Mouse (Mus musculus) gastrocnemius, adult 8-10 months (tissue): ENCODE results near the gene Jkamp. TPM values are rescaled to one million over a fixed set of nuclear protein-coding genes. Genes with fewer than 3 reads are reported as not detected.
"Not testable (repeated sequence)": the region's sequence is repeated elsewhere in the genome, so short reads cannot be mapped to it uniquely, and the experiment has no call there.

ENCODE experiments used
- DNase-seq, 2 experiments: peaks; one replicate each; pipeline ENCODE4 v3.0.0; 2022; ENCODE audit warnings: low spot score in 2 of 2
- total RNA-seq, 4 experiments: library from RNA; stranded (reverse); gene quantifications; 2 replicates each; pipeline ENCODE4 v1.2.4; 2022

Jkamp gene
- 10 to 100 TPM in 2 of 4 experiments, 1 to 10 TPM in 2; 8.5 to 12.7 (median 10.2) TPM for total RNA-seq

DNA sequence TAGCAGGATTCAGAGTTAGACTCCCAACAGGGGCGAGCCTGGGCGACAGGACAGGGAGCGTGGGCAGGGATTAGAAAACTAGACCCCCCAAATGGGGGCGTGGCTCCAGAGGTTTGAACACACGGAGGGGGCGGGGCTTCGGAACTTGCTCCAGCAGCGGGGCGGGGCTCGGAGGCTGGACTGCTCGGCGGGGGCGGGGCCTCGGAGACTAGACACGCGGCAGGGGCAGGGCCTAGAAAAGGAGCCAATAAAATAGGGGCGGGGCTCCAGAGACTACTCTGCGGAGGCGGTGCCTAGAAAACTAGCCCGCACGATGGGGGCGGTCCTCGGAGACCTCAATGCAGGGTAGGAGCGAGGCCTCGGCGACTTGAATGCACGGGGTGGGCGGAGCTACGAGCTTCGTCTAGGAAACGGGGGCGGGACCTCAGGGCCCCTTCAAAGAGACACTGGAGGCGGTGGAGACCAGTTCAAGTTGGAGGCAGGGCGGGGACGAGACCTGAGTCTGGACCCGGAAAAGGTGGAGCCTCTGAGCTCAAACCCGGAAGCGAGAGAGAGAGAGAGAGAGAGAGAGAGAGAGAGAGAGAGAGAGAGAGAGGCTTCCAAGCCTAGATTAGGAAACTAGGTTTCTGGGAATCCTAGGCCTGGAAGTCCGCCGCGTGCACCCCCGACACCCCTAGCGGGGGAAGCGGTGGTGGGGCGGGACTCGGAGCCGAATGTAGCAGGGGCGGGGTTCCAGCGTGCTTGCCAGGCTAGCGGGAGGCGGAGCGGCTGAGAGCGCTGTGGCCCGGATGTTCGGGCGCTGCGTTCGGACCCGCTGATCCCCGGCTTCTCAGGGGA, at the start of gene Jkamp, which contains the start of gene L3hypdh:
Jkamp (plus strand) TSS at position 261 of the 837 bp plus-strand sequence.
L3hypdh (minus strand) TSS at position 111 of the 837 bp plus-strand sequence.
- peak; percentile 100 for DNase-seq

DNA sequence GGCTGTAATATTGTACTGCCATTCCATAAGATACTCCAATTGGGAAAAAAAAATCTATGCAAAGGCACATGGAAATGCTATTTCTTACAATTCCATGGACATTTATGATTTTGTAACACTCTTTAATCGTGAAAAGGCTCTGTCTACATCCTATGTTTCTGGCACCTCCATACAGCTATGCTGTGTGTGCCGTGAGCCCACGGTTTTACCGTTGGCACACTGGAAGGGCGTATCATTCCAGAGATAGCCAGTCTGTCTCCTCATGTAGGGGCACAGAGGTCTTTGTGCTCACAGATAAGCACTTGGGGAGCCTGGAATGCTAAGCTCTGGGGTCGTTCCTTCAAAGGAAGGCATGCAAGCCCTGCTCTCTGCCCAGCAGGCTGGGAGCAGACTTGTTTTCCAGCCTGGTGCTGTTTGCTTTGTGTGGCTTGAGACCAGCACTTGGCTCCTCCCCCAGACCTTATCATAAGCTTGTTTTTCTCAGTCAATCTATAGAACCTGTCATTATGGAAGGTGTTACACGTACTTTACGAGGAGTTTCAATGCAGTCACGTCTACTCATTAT, 49.2 kb upstream of the Jkamp start:
- DNase-seq = no peak

DNA sequence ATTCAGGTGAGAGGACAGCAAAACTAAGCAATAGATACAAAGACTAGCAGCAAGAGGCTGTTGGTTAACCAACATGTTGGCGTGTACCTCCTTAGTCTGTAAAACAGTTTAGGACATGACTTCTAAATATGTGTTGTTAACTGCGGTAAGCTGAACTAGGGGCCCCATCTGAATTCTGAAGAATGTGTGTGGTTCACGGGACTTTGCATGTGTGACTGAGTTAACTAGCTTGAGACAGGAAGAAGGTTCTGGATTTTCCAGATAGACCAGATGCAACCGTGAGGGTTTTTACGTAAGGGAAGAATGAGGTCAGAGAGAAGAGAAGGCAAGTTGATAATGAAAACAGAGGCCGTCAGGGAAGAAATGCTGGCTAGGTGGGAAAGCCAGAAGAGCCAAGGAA, 48.3 kb upstream of the Jkamp start:
- DNase-seq = no peak

- DNase-seq = no peak
Observed at GRCm38 (mm10) chr12:72038866-72039265, 46.5 kb upstream of the Jkamp start.

DNA sequence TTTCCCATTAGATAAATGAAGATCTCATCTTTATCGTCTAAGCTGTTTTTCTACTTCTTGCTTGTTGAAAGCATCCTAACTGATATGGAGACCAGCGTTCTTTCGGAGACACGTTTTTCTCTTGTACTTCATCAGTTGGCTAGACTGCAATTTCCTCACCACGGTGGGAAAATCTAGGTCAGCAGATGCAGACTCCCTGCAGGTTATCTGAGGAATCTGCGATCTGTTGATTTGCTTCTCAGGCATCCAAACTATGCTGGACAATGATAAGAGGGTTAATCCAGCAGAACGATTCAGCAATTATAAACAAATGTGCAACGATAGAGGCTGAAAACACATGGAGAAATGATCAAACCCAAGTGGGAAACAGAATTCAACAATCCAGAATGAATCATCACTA, 45.9 kb upstream of the Jkamp start:
- DNase-seq = no peak

DNA sequence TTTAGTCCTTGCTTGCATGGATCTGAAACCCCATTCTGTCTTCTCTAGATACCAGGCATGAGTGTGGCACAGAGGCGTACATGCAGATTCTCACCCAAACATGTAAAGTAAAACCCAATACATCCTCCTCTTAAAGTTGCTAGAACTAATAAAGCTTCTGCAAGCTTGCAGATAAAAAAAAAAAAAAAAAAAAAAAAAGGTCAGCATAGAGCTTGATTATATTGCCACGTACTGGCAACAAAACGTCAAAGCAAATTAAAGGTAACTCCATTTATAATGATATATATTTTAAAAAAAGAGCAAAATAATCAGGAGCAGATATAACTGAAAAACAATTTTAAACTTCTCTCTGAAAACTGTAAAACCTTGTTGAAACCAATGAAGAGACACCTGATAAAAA, 44.2 kb upstream of the Jkamp start:
- DNase-seq = no peak

- DNase-seq = no peak
Observed at GRCm38 (mm10) chr12:72047513-72047912, 37.9 kb upstream of the Jkamp start.

- DNase-seq = not testable (repeated sequence)
Observed at GRCm38 (mm10) chr12:72050156-72050555, 35.2 kb upstream of the Jkamp start.

DNA sequence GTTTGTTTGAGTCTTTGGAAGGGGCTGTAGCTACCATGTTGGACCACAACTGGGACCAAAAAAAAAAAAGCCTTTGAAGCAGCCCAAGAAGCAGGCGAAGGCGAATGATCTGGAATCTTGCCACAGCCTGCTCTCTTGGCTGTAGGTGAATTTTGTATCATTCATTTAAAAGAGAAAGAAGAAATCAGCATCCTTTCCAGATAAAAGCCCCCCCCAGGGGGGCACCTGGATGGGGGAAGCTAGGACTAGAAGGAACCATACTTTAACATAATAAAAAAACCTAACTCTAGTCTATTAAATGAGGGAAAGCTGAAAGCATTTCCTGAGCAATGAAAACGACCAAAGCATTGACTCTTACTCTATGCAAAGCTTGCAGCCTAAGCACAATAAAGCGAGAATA, 34.6 kb upstream of the Jkamp start:
- no peak for DNase-seq

DNA sequence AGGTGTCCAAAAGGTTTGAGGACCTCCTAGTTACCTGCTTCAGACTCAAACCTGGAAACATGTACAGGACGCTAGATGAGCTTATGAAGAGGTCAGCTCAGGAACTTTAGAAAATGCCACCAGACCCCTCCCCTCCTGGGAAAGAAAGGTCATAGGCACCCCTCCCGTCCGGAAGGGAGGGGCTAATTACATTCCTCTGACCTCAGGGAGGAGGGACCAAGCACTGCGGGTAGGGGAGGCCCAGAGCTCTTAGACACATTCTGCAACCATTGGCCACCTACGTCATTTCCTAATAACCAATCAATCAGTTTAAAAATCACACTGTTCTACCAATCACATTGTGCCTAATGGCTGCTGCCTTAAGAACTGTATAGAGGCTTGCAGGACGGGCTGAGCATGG, 32.8 kb upstream of the Jkamp start:
- DNase-seq = no peak

GRCm38 (mm10) chr12:72053303-72053702, 32.1 kb upstream of the Jkamp start:
- no peak for DNase-seq

DNA sequence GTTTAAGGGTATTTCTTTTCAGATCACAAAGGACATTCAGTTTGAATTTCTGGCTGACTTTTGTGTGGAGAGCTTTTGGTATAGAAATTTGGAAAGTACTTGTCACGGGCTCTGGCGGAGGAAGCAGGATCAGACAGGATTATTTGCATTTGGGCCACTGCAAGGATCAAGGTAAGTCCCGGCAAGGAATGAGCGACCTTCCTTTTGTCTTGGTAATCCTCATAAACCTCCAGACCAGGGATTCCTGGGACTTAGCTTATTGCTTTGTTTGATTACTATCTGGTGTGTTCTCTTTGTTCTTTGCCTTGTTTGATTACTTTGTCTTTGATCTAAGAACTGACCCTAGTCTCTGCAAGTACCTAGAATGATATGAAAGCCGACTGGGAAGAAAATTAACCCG, 31.5 kb upstream of the Jkamp start:
- DNase-seq = no peak

DNA sequence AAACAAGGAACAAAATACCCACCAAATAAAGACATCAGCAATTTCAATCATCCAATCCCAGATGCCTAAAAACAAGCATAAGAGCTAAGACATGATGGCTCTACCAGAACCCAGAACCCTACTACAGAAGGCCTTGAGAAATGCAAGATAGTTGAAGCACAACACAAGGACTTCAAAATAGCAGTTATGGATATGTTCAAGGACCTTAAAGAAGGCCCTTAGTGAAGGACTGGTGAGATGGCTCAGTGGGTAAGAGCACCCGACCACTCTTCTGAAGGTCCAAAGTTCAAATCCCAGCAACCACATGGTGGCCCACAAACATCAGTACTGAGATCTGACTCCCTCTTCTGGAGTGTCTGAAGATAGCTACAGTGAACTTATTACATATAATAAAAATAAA, 27.6 kb upstream of the Jkamp start:
- no peak for DNase-seq

GRCm38 (mm10) chr12:72069626-72070326, 15.6 kb upstream of the Jkamp start:
- no peak for DNase-seq

- peak; percentile 59 to 69 for DNase-seq
Observed at GRCm38 (mm10) chr12:72070327-72071269, 14.8 kb upstream of the Jkamp start, which contains the start of gene Gpr135. Gene Gpr135, minus strand, starts transcription at chr12:72071125.

GRCm38 (mm10) chr12:72078248-72078647, 7.1 kb upstream of the Jkamp start:
- DNase-seq = no peak

DNA sequence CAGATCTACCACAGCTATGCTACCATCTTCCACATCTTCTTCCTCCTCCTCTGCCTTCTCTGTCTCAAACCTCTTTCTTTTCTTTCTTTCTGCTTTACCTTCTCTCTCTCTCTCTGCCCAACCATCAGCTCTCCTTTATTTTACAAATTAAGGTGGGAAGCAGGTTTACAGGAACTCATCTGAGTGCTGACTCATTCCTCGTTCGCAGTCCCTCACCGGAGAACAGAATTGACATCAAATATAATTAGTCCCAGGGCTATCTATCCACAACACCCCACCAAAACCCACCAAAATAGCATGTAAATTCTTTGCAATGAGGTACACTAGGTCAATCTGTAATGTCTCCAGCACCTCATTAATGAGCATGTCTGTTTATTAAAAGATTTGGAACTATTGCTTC, 3.4 kb upstream of the Jkamp start:
- no peak for DNase-seq

DNA sequence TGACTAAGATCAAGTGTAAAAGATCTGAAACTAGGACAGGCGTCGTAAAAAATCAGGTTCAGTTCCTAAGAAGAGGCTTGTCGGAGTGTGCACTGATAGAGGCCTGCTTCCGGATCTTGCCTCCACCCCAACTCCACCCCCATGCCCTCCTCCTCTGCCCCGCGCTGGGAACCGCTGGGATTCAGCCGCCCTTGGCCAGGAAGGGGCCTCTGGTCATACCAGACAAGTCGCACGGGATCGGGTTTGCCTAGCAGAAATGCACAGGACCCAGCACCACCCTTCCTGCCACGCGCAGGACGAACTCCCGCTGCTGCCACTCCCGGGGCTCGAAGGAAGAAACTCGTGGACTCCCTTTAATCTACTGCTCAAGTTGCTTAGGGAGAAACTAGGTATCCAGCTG, 3.0 kb upstream of the Jkamp start:
- DNase-seq = no peak

- DNase-seq = no peak
Observed at GRCm38 (mm10) chr12:72083265-72083664, 2.1 kb upstream of the Jkamp start.

GRCm38 (mm10) chr12:72084261-72085023, 947 bp upstream of the Jkamp start:
- DNase-seq = peak in 1 of 2 experiments; percentile 20

DNA sequence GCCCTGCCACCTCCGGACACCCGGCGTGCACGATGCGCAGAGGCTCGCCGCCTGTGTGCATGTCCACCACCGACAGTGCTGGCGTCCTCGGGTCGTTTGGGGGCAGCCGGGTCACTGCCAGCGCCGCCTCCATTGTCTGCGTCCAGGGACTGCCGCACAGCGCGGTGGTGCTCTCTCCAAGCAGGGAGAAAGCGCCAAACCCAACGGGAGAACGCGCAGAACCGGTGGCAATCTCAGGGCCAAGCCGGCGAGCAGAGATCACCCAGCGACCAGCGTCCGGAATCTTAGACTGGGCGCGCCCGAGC, 413 bp upstream of the Jkamp start:
- no peak for DNase-seq
